Mouse (Mus musculus): Measurements from ENCODE around the gene Slc12a7.

Gene Slc12a7

DNA sequence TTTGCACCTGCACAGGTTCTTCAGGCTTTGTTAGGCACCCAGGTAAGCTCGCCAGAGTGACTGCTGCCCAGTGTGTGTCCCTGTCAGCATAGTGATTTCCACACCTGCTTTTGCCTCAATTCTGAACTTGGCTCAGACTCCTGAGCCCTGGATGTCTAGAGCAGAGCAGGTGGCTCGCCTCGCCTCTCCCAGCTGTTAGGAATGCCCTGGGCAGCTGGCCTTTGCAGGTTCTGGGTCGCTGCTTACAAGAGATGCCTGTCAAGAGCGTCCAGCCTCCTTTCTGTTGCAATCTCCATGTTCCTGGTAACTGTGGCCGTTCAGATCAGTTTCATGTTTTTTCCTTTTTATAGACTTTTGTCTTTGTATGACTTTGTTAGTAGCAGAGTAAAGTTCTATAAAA lies 83.4 kb downstream of the Slc12a7 start:
- no peak for DNase-seq (ENCODE audit: low read depth, low spot score)

DNA sequence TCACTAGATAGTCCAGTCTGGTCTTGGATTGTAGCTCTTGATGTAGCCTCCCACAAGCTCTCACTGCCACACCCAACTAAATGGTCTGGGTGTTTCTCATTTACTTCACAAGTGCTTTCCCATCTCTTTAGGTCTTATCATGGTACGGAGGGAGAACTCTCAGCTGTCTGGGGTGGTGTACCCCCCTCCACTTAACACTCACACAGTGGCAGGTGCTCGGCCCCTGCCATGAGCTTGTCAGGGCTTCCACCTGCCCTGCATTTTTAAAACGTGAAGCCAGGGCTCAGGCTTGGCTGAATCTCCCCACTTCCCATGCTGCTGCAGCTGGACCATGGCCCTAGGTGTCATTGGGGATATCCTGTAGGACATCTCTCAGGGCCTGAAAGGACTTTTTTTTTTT lies 86.0 kb downstream of the Slc12a7 start:
- no peak for DNase-seq (ENCODE audit: low read depth, low spot score)

DNA sequence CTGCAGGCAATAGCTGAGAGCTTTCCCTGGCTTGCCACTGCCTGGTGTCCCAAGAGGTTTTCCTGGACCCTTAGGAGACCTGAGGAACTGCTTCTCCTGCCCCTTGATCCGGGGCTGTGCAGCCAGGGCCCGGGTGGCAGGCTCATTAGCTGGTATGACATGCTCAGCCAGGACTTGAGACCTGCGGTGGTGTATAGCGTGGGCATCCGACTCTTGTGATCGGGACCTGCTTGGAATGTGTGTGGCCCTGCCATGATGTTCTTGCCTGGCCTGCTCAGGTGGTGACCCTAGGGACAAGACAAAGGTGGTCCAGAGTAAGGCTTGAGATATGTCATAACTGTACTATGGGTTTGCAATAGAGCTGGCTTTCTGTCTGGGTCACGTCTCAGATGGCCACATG lies 88.4 kb downstream of the Slc12a7 start:
- DNase-seq (ENCODE audit: low read depth, low spot score) = no peak

DNA sequence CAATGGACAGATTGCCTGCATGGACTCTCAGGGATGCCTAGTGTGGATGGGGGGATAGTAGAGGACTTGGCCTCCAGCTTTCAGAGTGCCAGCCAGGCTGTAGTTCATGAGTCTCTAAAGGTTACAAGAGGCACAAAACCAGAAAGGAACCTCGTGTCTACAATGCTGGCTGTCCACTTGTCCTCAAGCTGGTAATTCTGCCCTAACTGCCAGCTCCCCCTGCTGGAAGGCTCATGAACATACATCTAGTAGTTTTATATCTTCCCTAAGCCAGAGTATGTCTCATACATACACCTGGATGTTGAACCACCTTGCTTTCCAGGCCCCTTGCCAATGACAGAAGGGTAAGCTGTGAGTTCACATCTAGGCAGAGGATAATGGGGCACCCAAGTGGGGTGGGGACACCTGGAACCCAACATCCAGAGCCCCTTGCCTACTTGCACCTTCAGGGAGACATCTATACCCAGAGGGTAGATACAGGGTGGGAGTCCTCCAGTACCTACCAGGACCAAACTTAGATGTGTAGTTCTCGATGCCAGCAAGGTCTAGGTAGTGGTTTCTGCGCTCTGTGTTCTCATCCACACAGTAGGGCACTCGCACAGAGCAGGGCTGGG lies 89.4 kb downstream of the Slc12a7 start:
- DNase-seq (ENCODE audit: low read depth, low spot score) = peak; percentile 58

- DNase-seq (ENCODE audit: low read depth, low spot score) = no peak
Measured at GRCm38 (mm10) chr13:73823711-73824110, 90.8 kb downstream of the Slc12a7 start.

- DNase-seq (ENCODE audit: low read depth, low spot score) = no peak
Measured at GRCm38 (mm10) chr13:73827243-73827642, 94.3 kb downstream of the Slc12a7 start.

GRCm38 (mm10) chr13:73831486-73831885 lies 98.6 kb downstream of the Slc12a7 start:
- peak; percentile 52 for DNase-seq (ENCODE audit: low read depth, low spot score)

GRCm38 (mm10) chr13:73833809-73834208 lies 100.9 kb downstream of the Slc12a7 start:
- no peak for DNase-seq (ENCODE audit: low read depth, low spot score)

DNA sequence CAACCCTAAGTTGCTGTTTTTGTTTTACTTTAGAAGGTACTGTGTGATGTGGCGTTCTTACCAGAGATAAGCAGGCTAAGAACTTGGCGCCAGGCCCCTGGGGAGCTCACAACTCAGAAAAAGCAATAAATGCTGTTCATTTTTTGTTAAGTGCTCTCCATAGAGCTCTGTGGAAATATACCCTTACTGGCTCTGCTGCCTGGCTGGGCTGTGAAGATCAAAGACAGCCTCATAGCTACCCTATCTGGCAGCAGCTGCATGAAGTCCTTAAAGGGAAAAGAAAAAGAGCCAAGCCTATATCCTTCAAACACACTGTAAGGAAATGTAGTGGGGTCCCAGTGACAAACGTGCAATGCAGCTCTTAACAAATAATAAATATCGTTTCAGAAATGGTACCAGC lies 102.9 kb downstream of the Slc12a7 start:
- no peak for DNase-seq (ENCODE audit: low read depth, low spot score)

DNA sequence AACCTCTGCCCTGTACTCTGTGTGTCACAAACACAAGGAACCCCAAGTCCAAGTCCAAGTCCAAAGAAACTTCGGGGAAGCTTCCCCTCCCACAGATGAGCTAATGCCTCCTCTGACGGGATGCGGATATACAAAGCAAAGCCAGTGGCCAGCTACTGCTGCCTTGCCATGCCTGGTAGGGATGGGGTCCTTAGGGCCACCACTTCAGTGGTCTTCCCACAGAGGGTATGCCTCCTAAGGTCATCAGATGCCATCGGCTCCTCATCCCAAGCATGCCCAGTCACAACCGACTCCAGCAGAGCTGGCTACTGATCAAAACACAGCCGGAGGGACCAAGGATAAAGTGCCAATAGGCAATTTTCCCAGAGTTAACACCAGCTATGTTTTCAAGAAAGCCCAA lies 103.6 kb downstream of the Slc12a7 start:
- no peak for DNase-seq (ENCODE audit: low read depth, low spot score)

DNA sequence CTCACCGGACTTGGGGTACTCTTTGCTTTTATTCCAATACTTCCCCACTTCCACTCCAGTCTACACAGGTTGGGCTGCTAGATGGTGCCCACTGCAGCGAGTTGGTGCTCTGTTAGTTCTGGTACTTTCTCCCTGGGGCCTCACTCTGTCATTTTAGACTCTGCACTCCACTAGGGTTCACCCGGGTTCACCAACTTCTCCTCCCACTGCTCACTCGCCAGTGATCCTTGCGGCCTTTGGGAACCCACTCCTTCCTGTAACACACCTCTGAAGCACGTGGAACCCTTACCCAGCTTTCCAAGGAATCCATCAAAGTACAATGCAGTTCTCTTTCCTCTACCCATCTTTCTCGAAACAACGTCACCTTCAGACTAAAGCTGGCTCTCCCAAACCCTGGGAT lies 104.8 kb downstream of the Slc12a7 start:
- no peak for DNase-seq (ENCODE audit: low read depth, low spot score)

DNA sequence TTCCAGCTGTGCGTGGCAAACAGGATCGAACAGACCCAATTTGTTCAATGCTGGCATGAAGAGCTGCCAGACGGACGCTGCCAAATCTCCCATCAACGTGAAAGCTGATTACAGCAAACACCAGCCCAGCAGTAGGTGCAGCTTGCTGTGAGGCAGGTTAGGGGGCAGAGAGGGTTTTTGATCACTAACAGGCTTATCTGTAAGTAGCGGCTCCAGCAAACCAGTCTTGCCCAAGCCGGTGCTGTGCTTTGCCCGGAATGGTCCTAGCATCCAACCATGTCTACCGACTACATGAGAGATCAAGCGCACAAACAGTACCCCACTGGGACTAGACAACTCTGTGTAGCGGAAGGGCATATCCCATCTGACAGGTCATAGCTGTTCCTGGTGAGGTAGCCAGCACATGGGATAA lies 106.2 kb downstream of the Slc12a7 start:
- no peak for DNase-seq (ENCODE audit: low read depth, low spot score)

DNA sequence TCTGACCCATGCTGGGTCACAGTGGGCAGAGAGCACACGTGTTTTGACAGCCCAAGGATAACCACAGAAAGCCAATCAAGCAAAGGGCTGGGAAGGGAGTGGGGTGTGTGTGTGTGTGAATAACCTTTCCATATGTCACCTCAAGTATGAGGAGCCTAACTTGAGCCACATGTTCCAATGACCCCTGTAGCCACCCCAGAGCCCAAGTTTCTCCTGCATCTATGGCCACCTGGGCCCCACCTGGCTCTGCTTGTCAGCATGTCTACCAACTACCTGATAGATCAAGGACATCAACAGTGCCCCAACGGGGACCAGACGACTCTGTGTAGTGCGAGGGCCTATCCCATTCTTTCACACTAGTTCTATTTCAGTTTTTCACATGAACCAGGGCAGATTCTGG lies 106.8 kb downstream of the Slc12a7 start:
- DNase-seq (ENCODE audit: low read depth, low spot score) = no peak

DNA sequence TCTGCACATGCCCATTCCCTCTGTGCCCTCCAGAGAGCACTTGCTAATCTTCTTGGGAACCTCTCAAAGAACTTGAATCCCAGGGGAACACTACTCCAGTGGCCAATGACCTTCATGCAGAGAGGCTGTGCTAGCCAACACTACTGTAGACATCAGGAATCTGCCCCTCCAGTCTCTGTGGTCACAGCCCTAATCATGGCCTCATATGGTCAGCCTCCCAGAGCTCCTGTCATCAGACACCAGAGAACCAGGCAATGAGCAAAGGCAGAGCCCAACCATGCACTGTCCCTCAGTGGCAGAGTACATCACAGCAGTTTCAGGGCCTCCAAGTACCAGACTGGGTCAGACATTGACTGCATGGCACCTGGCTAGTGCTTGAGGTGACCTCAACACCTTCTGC lies 109.8 kb downstream of the Slc12a7 start:
- no peak for DNase-seq (ENCODE audit: low read depth, low spot score)

DNA sequence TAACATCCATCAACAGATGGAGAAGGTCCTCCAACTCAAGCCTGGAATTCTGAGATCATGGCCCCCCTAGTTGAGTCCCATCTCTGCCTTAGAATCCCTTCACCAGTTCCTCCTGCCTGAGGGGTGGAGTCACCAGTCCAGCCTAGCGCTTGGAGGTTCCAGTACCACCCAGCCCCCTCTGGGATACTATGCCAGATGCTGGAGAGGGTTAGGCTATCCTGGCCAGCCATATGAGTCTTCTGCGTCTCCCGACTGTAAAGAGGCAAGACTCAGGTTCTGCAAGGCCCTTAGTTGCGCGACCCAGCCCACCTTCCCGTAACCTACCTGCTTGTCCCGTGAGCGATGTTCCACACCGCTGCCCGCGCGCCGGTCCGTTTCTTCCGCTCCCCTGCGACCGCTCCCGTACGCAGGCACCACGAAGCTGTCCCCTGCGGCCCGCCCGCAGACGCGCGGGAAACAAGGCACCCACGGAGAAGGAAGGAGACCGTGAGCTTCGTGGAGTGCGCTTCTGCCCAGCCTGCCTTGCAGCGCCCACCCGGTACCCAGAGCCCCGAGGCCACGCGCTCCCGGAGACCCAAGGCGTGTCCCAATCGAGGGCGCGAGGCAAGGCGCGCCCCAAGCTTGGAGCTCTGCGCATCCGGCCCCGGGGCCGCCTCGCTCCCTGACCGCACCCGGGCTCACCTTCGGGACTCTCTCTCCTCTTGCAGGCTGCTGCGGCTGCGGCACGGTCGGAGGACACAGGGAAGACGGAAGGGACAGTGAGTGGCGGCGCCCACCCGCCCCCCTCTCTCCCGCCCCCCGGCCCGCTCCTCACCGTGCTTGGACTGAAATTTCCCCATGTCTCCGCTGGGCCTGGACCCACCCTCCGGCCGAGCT lies 113.9 kb downstream of the Slc12a7 start:
- peak; percentile 12 for DNase-seq (ENCODE audit: low read depth, low spot score)

DNA sequence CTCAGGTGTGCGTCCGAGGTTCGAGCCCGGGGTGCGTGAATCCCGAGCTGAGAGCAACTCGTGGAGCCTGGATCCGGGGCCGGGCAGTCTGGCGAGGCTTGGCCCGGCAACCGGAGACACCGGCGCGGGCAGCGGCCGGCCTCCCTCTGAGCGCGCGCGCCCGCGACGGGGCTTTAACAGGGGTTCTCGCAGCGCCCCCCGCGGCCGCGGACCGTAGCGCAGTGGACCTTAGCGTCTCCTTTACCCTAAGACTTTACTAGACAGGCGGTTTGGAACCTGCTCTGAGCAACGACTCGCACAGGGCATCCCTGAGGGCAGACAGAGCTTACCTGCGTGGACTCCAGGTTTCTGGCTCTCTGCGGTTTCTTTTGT lies 114.6 kb downstream of the Slc12a7 start, which contains the start of gene Nkd2:
Gene Nkd2, minus strand, starts transcription at position 167 of the 372 bp plus-strand sequence.
- peak; percentile 71 for DNase-seq (ENCODE audit: low read depth, low spot score)
